Mouse (Mus musculus): ENCODE results near the gene Serpinb8. TPM values are rescaled to one million over a fixed set of nuclear protein-coding genes. Genes with fewer than 3 reads are reported as not detected.
A peak's percentile ranks its signal among the peaks of the same experiment; 100 is the strongest.

Serpinb8 gene
- total RNA-seq (2014; rRNA removed): 0.05 and 0.31 TPM in 2 replicates
- 0.50 and 0.69 TPM in 2 replicates for polyA plus RNA-seq (2015; fragmentation: Nextera tagmentation; extraction: Ambion mirVana)

- Histone ChIP-seq H3K4me2 (ENCODE audit: low read depth) (peak within 1 kb of the TSS; percentile 13; the same call in 1 of the 2 replicates), H3K9ac (no peak within 1 kb of the TSS), H3K9me3 (ENCODE audit: low read length) (no peaks in the 10 kb centered on the region), H3K36me3 (ENCODE audit: insufficient read depth) (no peaks in the 10 kb centered on the region), H3K4me1 (ENCODE audit: insufficient read depth) (0 out of 2 replicates have a peak, but pooled peaks cover 4% of the 10 kb centered on the region), H3K27me3 (ENCODE audit: insufficient read depth, low read length) (no peaks in the 10 kb centered on the region), H3K27ac (ENCODE audit: low read depth, low read length) (no peak within 1 kb of the TSS), H3K4me3 (ENCODE audit: low read depth, low read length) (no peak within 1 kb of the TSS)
- TF ChIP-seq CTCF (IDR thresholded peaks at IDR 0.05; ENCODE audit: low read depth): no peak
- DNase-seq: peak; percentile 48
- peak; percentile 55 for ATAC-seq
- WGBS: 47% methylated on average over 10 of the region's 10 CpGs
Observed at GRCm38 (mm10) chr1:107589691-107590470, at the start of gene Serpinb8. Gene Serpinb8 (plus strand): TSS chr1:107590006.

- Histone ChIP-seq H3K27ac (ENCODE audit: low read depth, low read length) (no peak overlapping the region), H3K36me3 (ENCODE audit: insufficient read depth) (no peaks in the 10 kb centered on the region), H3K4me2 (ENCODE audit: low read depth) (no peak overlapping the region), H3K4me1 (ENCODE audit: insufficient read depth) (no peaks in the 10 kb centered on the region), H3K4me3 (ENCODE audit: low read depth, low read length) (no peak overlapping the region), H3K9ac (no peak overlapping the region), H3K9me3 (ENCODE audit: low read length) (no peaks in the 10 kb centered on the region), H3K27me3 (ENCODE audit: insufficient read depth, low read length) (no peaks in the 10 kb centered on the region)
- ATAC-seq (no peak), DNase-seq (no peak)
- TF ChIP-seq CTCF (IDR thresholded peaks at IDR 0.05; ENCODE audit: low read depth): no peak
- WGBS: 84% methylated on average over 3 of the region's 3 CpGs
Observed at GRCm38 (mm10) chr1:107559494-107559893, 30.3 kb upstream of the Serpinb8 start.

- Histone ChIP-seq H3K36me3 (ENCODE audit: insufficient read depth) (no peaks in the 10 kb centered on the region), H3K27ac (ENCODE audit: low read depth, low read length) (no peak overlapping the region), H3K4me3 (ENCODE audit: low read depth, low read length) (no peak overlapping the region), H3K4me1 (ENCODE audit: insufficient read depth) (no peaks in the 10 kb centered on the region), H3K27me3 (ENCODE audit: insufficient read depth, low read length) (no peaks in the 10 kb centered on the region), H3K9ac (no peak overlapping the region), H3K4me2 (ENCODE audit: low read depth) (no peak overlapping the region), H3K9me3 (ENCODE audit: low read length) (no peaks in the 10 kb centered on the region)
- TF ChIP-seq CTCF (IDR thresholded peaks at IDR 0.05; ENCODE audit: low read depth): peak; percentile 59
- DNase-seq (peak; percentile 55), ATAC-seq (no peak; the same call in 1 of the 2 replicates)
- WGBS: 84% methylated on average over 1 of the region's 1 CpGs
Observed at GRCm38 (mm10) chr1:107562110-107562509, 27.7 kb upstream of the Serpinb8 start.

GRCm38 (mm10) chr1:107565644-107566043 lies 24.2 kb upstream of the Serpinb8 start:
- H3K9me3 ChIP-seq (ENCODE audit: low read length): no peaks in the 10 kb centered on the region
- no peak overlapping the region for H3K4me3 ChIP-seq (ENCODE audit: low read depth, low read length)
- H3K4me1 ChIP-seq (ENCODE audit: insufficient read depth): no peaks in the 10 kb centered on the region
- H3K27me3 ChIP-seq (ENCODE audit: insufficient read depth, low read length): no peaks in the 10 kb centered on the region
- H3K9ac ChIP-seq: no peak overlapping the region
- peak; percentile 28 for TF ChIP-seq CTCF (IDR thresholded peaks at IDR 0.05; ENCODE audit: low read depth)
- no peak overlapping the region for H3K4me2 ChIP-seq (ENCODE audit: low read depth)
- no peak overlapping the region for H3K27ac ChIP-seq (ENCODE audit: low read depth, low read length)
- DNase-seq (no peak), ATAC-seq (no peak)
- H3K36me3 ChIP-seq (ENCODE audit: insufficient read depth): no peaks in the 10 kb centered on the region

- Histone ChIP-seq H3K9ac (no peak overlapping the region), H3K4me2 (ENCODE audit: low read depth) (no peak overlapping the region), H3K9me3 (ENCODE audit: low read length) (no peaks in the 10 kb centered on the region), H3K27ac (ENCODE audit: low read depth, low read length) (no peak overlapping the region), H3K4me1 (ENCODE audit: insufficient read depth) (no peaks in the 10 kb centered on the region), H3K4me3 (ENCODE audit: low read depth, low read length) (no peak overlapping the region), H3K36me3 (ENCODE audit: insufficient read depth) (no peaks in the 10 kb centered on the region), H3K27me3 (ENCODE audit: insufficient read depth, low read length) (no peaks in the 10 kb centered on the region)
- ATAC-seq: no peak
- WGBS: 77% methylated on average over 2 of the region's 2 CpGs
- DNase-seq: no peak
- no peak for TF ChIP-seq CTCF (IDR thresholded peaks at IDR 0.05; ENCODE audit: low read depth)
Observed at GRCm38 (mm10) chr1:107576094-107576493, 13.7 kb upstream of the Serpinb8 start.

GRCm38 (mm10) chr1:107577514-107577913 lies 12.3 kb upstream of the Serpinb8 start:
- Histone ChIP-seq H3K9me3 (ENCODE audit: low read length) (no peaks in the 10 kb centered on the region), H3K27me3 (ENCODE audit: insufficient read depth, low read length) (no peaks in the 10 kb centered on the region), H3K4me3 (ENCODE audit: low read depth, low read length) (no peak overlapping the region), H3K27ac (ENCODE audit: low read depth, low read length) (no peak overlapping the region), H3K9ac (no peak overlapping the region), H3K36me3 (ENCODE audit: insufficient read depth) (no peaks in the 10 kb centered on the region), H3K4me2 (ENCODE audit: low read depth) (no peak overlapping the region), H3K4me1 (ENCODE audit: insufficient read depth) (no peaks in the 10 kb centered on the region)
- DNase-seq (no peak), ATAC-seq (no peak)
- no peak for TF ChIP-seq CTCF (IDR thresholded peaks at IDR 0.05; ENCODE audit: low read depth)
- WGBS: 92% methylated on average over 1 of the region's 1 CpGs

- WGBS: 85% methylated on average over 1 of the region's 1 CpGs
Observed at GRCm38 (mm10) chr1:107581220-107581619, 8.6 kb upstream of the Serpinb8 start.

More at GRCm38 (mm10) chr1:107581220-107581619, 8.6 kb upstream of the Serpinb8 start:
- no peak overlapping the region for H3K4me3 ChIP-seq (ENCODE audit: low read depth, low read length)
- no peaks in the 10 kb centered on the region for H3K36me3 ChIP-seq (ENCODE audit: insufficient read depth)
- no peaks in the 10 kb centered on the region for H3K27me3 ChIP-seq (ENCODE audit: insufficient read depth, low read length)
- ATAC-seq (no peak), DNase-seq (no peak)
- H3K9me3 ChIP-seq (ENCODE audit: low read length): no peaks in the 10 kb centered on the region
- TF ChIP-seq CTCF (IDR thresholded peaks at IDR 0.05; ENCODE audit: low read depth): no peak
- no peak overlapping the region for H3K27ac ChIP-seq (ENCODE audit: low read depth, low read length)
- H3K9ac ChIP-seq: no peak overlapping the region
- no peaks in the 10 kb centered on the region for H3K4me1 ChIP-seq (ENCODE audit: insufficient read depth)
- H3K4me2 ChIP-seq (ENCODE audit: low read depth): no peak overlapping the region
